Comparison of ENCODE assay signal across 27 mouse cellular contexts in genomic region chr7:3422051-3422450, GRCm38 (mm10). TPM values are rescaled to one million over a fixed set of nuclear protein-coding genes. Genes with fewer than 3 reads are reported as not detected.
DNase-seq lines count a peak whose midpoint lies in the region; ATAC-seq and TF ChIP-seq lines count a peak whose summit lies in the region.
"Had no signal": no experiment of that assay in that cellular context is flagged by ENCODE, and none has a peak within 500 bp of the region (broad histone marks: within the 10 kb centered on the region; RNA-seq: fewer than 3 reads in every experiment).

No protein-coding gene starts in this region.

- H3K4me2 ChIP-seq in limb, embryonic 13.5 days (replicated peaks) = peak overlapping the region; percentile 54; the same call in 1 of the 2 replicates
- H3K4me2 ChIP-seq: embryonic facial prominence, embryonic 13.5 days; forebrain, embryonic 12.5 days; hindbrain, embryonic 14.5 days; liver, embryonic 11.5 days; midbrain, embryonic 12.5 days had no signal

- H3K27ac ChIP-seq in limb, embryonic 13.5 days = no peak overlapping the region
- H3K27ac ChIP-seq in limb, embryonic 10.5 days = no peak overlapping the region
- H3K27ac ChIP-seq in cortical plate, adult 2 months (ENCODE audit: insufficient read depth, low read length) = no peak overlapping the region
- H3K27ac ChIP-seq: embryonic facial prominence, embryonic 13.5 days; forebrain, embryonic 12.5 days; hindbrain, embryonic 14.5 days; kidney, postnatal 0 days; midbrain, embryonic 12.5 days had no signal

- TF ChIP-seq POLR2A in cortical plate, adult 2 months (IDR thresholded peaks at IDR 0.05; ENCODE audit: extremely low read depth, insufficient read depth, low read length) = 0 out of 2 replicates have a peak, but pooled peaks have one; percentile 18

- no peak for ATAC-seq in limb, embryonic 13.5 days (ENCODE audit: low FRiP score, low read depth)
- ATAC-seq: CD4-positive, CD25-positive, alpha-beta regulatory T cell, adult 4 months; inflammation-experienced regulatory T-cells, adult 6 months had no signal

- peaks cover 92% of the 10 kb centered on the region for H3K27me3 ChIP-seq in limb, embryonic 13.5 days
- H3K27me3 ChIP-seq in limb, embryonic 10.5 days (ENCODE audit: low read depth, poor library complexity, severe bottlenecking) = peaks cover 98% of the 10 kb centered on the region
- H3K27me3 ChIP-seq in E14TG2a.4 (ENCODE audit: insufficient read depth, low read length) = peaks cover 25% of the 10 kb centered on the region

- no peak overlapping the region for H3K9ac ChIP-seq in limb, embryonic 13.5 days
- H3K9ac ChIP-seq: embryonic facial prominence, embryonic 13.5 days; forebrain, embryonic 12.5 days; hindbrain, embryonic 14.5 days; midbrain, embryonic 12.5 days had no signal

- no peaks in the 10 kb centered on the region for H3K9me3 ChIP-seq in limb, embryonic 13.5 days
- H3K9me3 ChIP-seq in limb, embryonic 10.5 days (replicated peaks) = no peaks in the 10 kb centered on the region
- no peaks in the 10 kb centered on the region for H3K9me3 ChIP-seq in E14TG2a.4 (ENCODE audit: low read length)
- H3K9me3 ChIP-seq: embryonic facial prominence, embryonic 13.5 days; forebrain, embryonic 12.5 days; G1E; heart, embryonic 10.5 days; midbrain, embryonic 12.5 days had no signal

- no peaks in the 10 kb centered on the region for H3K36me3 ChIP-seq in limb, embryonic 13.5 days
- H3K36me3 ChIP-seq in limb, embryonic 10.5 days = no peaks in the 10 kb centered on the region
- H3K36me3 ChIP-seq in E14TG2a.4 (ENCODE audit: insufficient read depth, low read length) = no peaks in the 10 kb centered on the region
- H3K36me3 ChIP-seq: embryonic facial prominence, embryonic 13.5 days; forebrain, embryonic 12.5 days; G1E; heart, embryonic 10.5 days; midbrain, embryonic 12.5 days had no signal

- DNase-seq in limb, embryonic 10.5 days (ENCODE audit: low spot score) = no peak
- no peak for DNase-seq in embryo, embryonic 9.5 days (ENCODE audit: extremely low spot score)
- no peak for DNase-seq in cerebellum, postnatal 10 days
- DNase-seq in embryo, embryonic 10.5 days (ENCODE audit: low spot score) = no peak
- DNase-seq: adrenal gland, postnatal 10 days; cerebellum, adult 2 months; heart, postnatal 14 days; kidney, adult 18-20 months; lung, adult 18-20 months; lung, postnatal 10 days; right cerebral cortex, postnatal 14 days; thymus, postnatal 25 days had no signal

- H3K4me1 ChIP-seq in limb, embryonic 13.5 days = peaks cover 7% of the 10 kb centered on the region
- H3K4me1 ChIP-seq in limb, embryonic 10.5 days = peaks cover 8% of the 10 kb centered on the region
- peaks cover 88% of the 10 kb centered on the region for H3K4me1 ChIP-seq in E14TG2a.4 (replicated peaks; ENCODE audit: low read depth, low read length)
- peaks cover 4% of the 10 kb centered on the region; the same call in 1 of the 2 replicates for H3K4me1 ChIP-seq in cortical plate, adult 2 months (ENCODE audit: control insufficient read depth, insufficient read depth, low read length)

- peak overlapping the region; percentile 2; the same call in 1 of the 2 replicates for H3K4me3 ChIP-seq in limb, embryonic 13.5 days
- no peak overlapping the region for H3K4me3 ChIP-seq in limb, embryonic 10.5 days
- 0 out of 2 replicates have a peak overlapping the region, but pooled peaks have one; percentile 81 for H3K4me3 ChIP-seq in E14TG2a.4 (replicated peaks; ENCODE audit: low read length)
- peak overlapping the region; percentile 12 for H3K4me3 ChIP-seq in cortical plate, adult 2 months (ENCODE audit: insufficient read depth, low read length)
- H3K4me3 ChIP-seq: embryonic facial prominence, embryonic 13.5 days; erythroblast, embryonic 14.5 days; forebrain, embryonic 12.5 days; heart, embryonic 10.5 days; midbrain, embryonic 12.5 days had no signal

- 67% methylated on average over 7 of the region's 7 CpGs for WGBS in limb, embryonic 13.5 days
- WGBS in limb, embryonic 10.5 days = 69% methylated on average over 7 of the region's 7 CpGs

- TF ChIP-seq CTCF in E14TG2a.4 (conservative IDR thresholded peaks at IDR 0.05; ENCODE audit: low read length) = no peak
- no peak for TF ChIP-seq CTCF in cortical plate, adult 2 months (IDR thresholded peaks at IDR 0.05; ENCODE audit: extremely low read depth, insufficient read depth, low read length)

RNA-seq across cellular contexts. Expression of gene Cacng6, which starts 1.9 kb away (rescaled TPM):
- 6.8 and 7.4 TPM in 2 replicates for polyA plus RNA-seq in limb, embryonic 13.5 days (2015; fragmentation: Nextera tagmentation; extraction: Ambion mirVana)
- polyA plus RNA-seq in limb, embryonic 10.5 days (2016; fragmentation: Nextera tagmentation; extraction: Ambion mirVana) = 0.26 TPM in 1 of 2 replicates, not detected in the other
- polyA plus RNA-seq in cortical plate, adult 2 months (2012; rRNA removed) = 0.81 and 1.4 TPM in 2 replicates
- polyA plus RNA-seq: CD4-positive, CD25-positive, alpha-beta regulatory T cell, adult 4 months; erythroblast, embryonic 14.5 days; G1E; gonadal fat pad, adult 2 months; hindbrain, embryonic 14.5 days; inflammation-experienced regulatory T-cells, adult 6 months; kidney, postnatal 0 days; liver, embryonic 11.5 days had no signal

RNA-seq across cellular contexts. Expression of gene Cacng8, which starts 31.6 kb away (rescaled TPM):
- 6.5 and 6.8 TPM in 2 replicates for polyA plus RNA-seq in limb, embryonic 13.5 days (2015; fragmentation: Nextera tagmentation; extraction: Ambion mirVana)
- polyA plus RNA-seq in limb, embryonic 10.5 days (2016; fragmentation: Nextera tagmentation; extraction: Ambion mirVana) = 3.3 and 8.3 TPM in 2 replicates
- 50.3 and 63.3 TPM in 2 replicates for polyA plus RNA-seq in cortical plate, adult 2 months (2012; rRNA removed)
- polyA plus RNA-seq: CD4-positive, CD25-positive, alpha-beta regulatory T cell, adult 4 months; erythroblast, embryonic 14.5 days; G1E; inflammation-experienced regulatory T-cells, adult 6 months had no signal
